Mouse (Mus musculus) intestine, embryonic 16.5 days (tissue): ENCODE data around the gene Zfp273. TPM values are rescaled to one million over a fixed set of nuclear protein-coding genes. Genes with fewer than 3 reads are reported as not detected.
A peak's percentile ranks its signal among the peaks of the same experiment; 100 is the strongest.
"Not testable (repeated sequence)": the region's sequence is repeated elsewhere in the genome, so short reads cannot be mapped to it uniquely, and the experiment has no call there.

Experiments
- ATAC-seq: fragments of 200-750 bp; cut with Nextera tagmentation; 2 replicates; pipeline ENCODE4 v1.8.0; 2017; ENCODE audit warnings: moderate TSS enrichment, moderate library complexity
- H3K27ac ChIP-seq: fragments of 300-500 bp; sonication (generic); 2 replicates; pipeline ENCODE4 v1.5.1; 2014; ENCODE audit warnings: mild to moderate bottlenecking, low read length
- H3K27me3 ChIP-seq: fragments of 300-500 bp; sonication (generic); replicated peaks from 2 replicates; pipeline ENCODE4 v1.6.1; 2014; ENCODE audit warnings: low read length, control low read depth, mixed read lengths; ENCODE audit not compliant: control insufficient read depth, insufficient read depth
- H3K36me3 ChIP-seq: fragments of 300-500 bp; sonication (generic); 2 replicates; pipeline ENCODE4 v1.6.1; 2014; ENCODE audit warnings: low read length, control low read depth; ENCODE audit not compliant: control insufficient read depth, insufficient read depth
- H3K4me1 ChIP-seq: fragments of 300-500 bp; sonication (generic); 2 replicates; pipeline ENCODE4 v1.6.1; 2014; ENCODE audit warnings: low read length, control low read depth, mixed read lengths; ENCODE audit not compliant: control insufficient read depth, insufficient read depth
- H3K4me2 ChIP-seq: fragments of 300-500 bp; sonication (generic); 2 replicates; pipeline ENCODE4 v1.6.1; 2014; ENCODE audit warnings: low read depth, low read length, control low read depth
- H3K4me3 ChIP-seq: fragments of 300-500 bp; sonication (generic); 2 replicates; pipeline ENCODE4 v1.5.1; 2014; ENCODE audit warnings: mild to moderate bottlenecking, low read length
- H3K9ac ChIP-seq: fragments of 300-500 bp; sonication (generic); 2 replicates; pipeline ENCODE4 v1.6.1; 2014; ENCODE audit warnings: low read depth, low read length
- H3K9me3 ChIP-seq: fragments of 300-500 bp; sonication (generic); 2 replicates; pipeline ENCODE4 v1.6.1; 2016; ENCODE audit warnings: low read length, control low read depth; ENCODE audit not compliant: control insufficient read depth
- WGBS: fragments of 180-500 bp; shearing (Covaris S2); extraction: QIAGEN DNeasy Blood & Tissue Kit; methylation state at CpG from one replicate; pipeline ENCODE4 v1.1.7; 2014; 5-methylcytosine and 5-hydroxymethylcytosine counted together
- polyA plus RNA-seq: library from polyadenylated mRNA; unstranded; fragments of >200 nt; fragmentation: Nextera tagmentation; extraction: Ambion mirVana; gene quantifications from 2 replicates; pipeline ENCODE4 v1.2.1, GENCODE M21; 2015

Zfp273 gene
- 4.8 and 5.7 TPM in 2 replicates for polyA plus RNA-seq

- peak within 1 kb of the TSS; percentile 64 for H3K4me3 ChIP-seq
- H3K27me3 ChIP-seq, result no peaks in the 10 kb centered on the region
- peak within 1 kb of the TSS; percentile 71 for H3K9ac ChIP-seq
- H3K9me3 ChIP-seq, result no peaks in the 10 kb centered on the region
- peak within 1 kb of the TSS; percentile 82 for H3K27ac ChIP-seq
- H3K4me2 ChIP-seq, result peak within 1 kb of the TSS; percentile 89
- WGBS, result 3% methylated on average over 31 of the region's 31 CpGs
- no peaks in the 10 kb centered on the region for H3K4me1 ChIP-seq
- ATAC-seq, result peak; percentile 99
- H3K36me3 ChIP-seq, result no peaks in the 10 kb centered on the region
Observed at GRCm38 (mm10) chr13:67813710-67814660, at the start of gene Zfp273. TSS of gene Zfp273 (plus strand) at chr13:67813740.

DNA sequence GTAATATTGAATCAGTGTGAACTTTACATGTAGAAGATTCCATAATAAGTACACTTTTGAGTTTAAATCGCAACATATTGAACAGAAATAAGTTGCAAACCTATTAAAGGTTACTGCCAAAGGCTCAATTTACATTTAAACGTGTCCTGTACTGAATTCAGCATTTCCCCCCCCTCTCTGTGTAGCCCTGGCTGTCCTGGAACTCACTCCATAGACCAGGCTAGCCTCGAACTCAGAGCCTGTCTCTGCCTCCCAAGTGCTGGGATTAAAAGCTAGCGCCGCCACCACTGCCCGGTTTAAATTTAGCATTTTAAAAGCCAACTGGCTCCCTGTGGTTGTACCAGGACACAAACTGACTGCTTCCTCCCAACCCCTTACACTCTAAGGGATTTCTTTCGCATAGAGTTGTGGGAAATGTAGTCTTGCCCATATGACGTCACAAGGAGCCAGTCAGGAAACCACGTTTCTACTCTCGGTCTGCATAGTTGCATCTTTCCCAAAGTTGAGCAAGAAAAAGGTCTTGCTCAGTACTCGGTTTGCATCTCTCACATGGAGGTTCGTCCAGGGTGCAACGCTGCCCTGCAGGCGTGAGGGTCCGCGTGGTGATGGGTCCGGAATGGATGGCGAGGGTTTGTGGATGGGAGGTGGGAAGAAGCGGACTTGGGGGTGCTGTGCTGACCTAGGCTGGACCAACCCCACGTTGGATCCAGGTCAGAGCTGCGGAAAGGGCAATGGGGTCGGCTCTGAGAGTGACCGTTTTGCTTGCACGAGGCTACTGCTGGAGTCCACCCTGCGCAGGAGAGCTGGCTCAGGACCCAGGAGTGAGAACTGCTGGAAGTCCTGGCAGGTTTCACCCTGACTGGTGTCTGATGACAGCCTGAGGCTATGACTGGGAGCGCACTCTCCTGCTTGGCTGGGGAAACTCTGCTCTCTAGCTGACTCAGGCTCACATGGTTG lies 34.0 kb upstream of the Zfp273 start, which contains the start of gene Zfp493:
Zfp493 (plus strand) TSS at position 429 of the 957 bp plus-strand sequence.
- Histone ChIP-seq H3K9ac (peak within 1 kb of the TSS; percentile 75), H3K36me3 (no peaks in the 10 kb centered on the region), H3K27ac (no peak within 1 kb of the TSS), H3K4me2 (peak within 1 kb of the TSS; percentile 82), H3K4me3 (peak within 1 kb of the TSS; percentile 65), H3K4me1 (peaks cover 3% of the 10 kb centered on the region; the same call in 1 of the 2 replicates), H3K9me3 (no peaks in the 10 kb centered on the region), H3K27me3 (no peaks in the 10 kb centered on the region)
- 6% methylated on average over 26 of the region's 26 CpGs for WGBS
- ATAC-seq, result peak; percentile 99

- Histone ChIP-seq H3K27me3 (no peaks in the 10 kb centered on the region), H3K4me1 (no peaks in the 10 kb centered on the region), H3K9me3 (no peaks in the 10 kb centered on the region; the same call in 1 of the 2 replicates), H3K4me2 (no peak overlapping the region), H3K27ac (no peak overlapping the region), H3K9ac (no peak overlapping the region), H3K36me3 (no peaks in the 10 kb centered on the region), H3K4me3 (no peak overlapping the region)
- 92% methylated on average over 10 of the region's 10 CpGs for WGBS
- ATAC-seq, result no peak
Observed at GRCm38 (mm10) chr13:67791921-67792455, 21.6 kb upstream of the Zfp273 start.

GRCm38 (mm10) chr13:67798618-67799017 lies 14.9 kb upstream of the Zfp273 start:
- H3K4me2 ChIP-seq, result no peak overlapping the region
- no peaks in the 10 kb centered on the region for H3K27me3 ChIP-seq
- H3K36me3 ChIP-seq, result no peaks in the 10 kb centered on the region
- ATAC-seq, result no peak
- no peak overlapping the region for H3K27ac ChIP-seq
- no peaks in the 10 kb centered on the region for H3K4me1 ChIP-seq
- 90% methylated on average over 3 of the region's 3 CpGs for WGBS
- no peaks in the 10 kb centered on the region for H3K9me3 ChIP-seq
- H3K4me3 ChIP-seq, result no peak overlapping the region
- no peak overlapping the region for H3K9ac ChIP-seq

DNA sequence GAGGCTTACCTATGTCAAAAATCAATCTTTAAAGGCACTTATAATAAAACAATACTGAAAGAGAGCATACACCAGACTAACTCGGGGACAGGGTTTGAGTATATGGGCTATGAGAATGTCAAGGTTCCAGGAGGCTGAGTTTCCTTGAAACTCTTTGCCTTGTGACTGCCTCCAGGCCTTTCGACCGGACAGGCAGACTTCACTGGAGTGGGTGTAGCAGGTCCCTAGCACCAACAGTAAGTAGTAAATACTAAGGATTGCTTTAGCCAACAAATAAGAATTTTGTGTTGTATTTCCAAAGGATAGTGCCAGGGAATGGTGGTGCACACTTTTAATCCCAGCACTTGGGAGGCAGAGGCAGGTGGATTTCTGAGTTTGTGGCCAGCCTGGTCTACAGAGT lies 14.4 kb upstream of the Zfp273 start:
- H3K27me3 ChIP-seq, H3K4me3 ChIP-seq, H3K4me2 ChIP-seq, H3K9me3 ChIP-seq, H3K27ac ChIP-seq, H3K9ac ChIP-seq, H3K4me1 ChIP-seq, ATAC-seq, H3K36me3 ChIP-seq: not testable (repeated sequence)
- WGBS, result 84% methylated on average over 3 of the region's 3 CpGs

DNA sequence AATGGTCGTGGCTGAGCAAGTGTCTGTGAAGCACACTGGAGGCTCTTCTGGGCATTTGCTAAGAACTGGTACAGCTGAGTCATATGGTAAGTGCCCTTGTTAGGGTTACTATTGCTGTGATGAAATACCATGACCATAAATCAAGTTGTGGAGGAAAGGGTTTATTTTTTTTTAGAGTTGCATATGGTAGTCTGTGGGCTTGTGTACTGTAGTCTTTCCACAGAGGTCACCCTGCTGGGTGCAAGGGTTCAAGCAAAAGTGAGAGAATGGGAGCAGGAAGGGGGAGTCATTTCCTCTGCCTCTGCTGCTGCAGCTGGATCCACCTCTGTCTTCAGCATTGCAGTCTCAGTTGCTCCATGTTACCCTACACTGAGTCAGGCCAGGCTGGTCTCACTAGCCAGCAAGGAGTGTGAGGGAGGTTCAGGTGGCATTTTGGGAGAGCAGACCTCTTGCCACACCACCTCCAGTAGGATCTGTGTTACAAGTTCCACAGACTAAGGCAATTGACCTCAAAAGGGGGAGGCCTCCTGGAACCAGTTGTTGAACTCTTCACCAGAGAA lies 1.8 kb upstream of the Zfp273 start:
- Histone ChIP-seq H3K9ac (no peak overlapping the region), H3K27me3 (no peaks in the 10 kb centered on the region), H3K4me2 (no peak overlapping the region), H3K9me3 (no peaks in the 10 kb centered on the region), H3K4me3 (no peak overlapping the region), H3K4me1 (no peaks in the 10 kb centered on the region), H3K36me3 (no peaks in the 10 kb centered on the region), H3K27ac (no peak overlapping the region)
- 51% methylated on average over 1 of the region's 1 CpGs for WGBS
- ATAC-seq, result no peak

GRCm38 (mm10) chr13:67812961-67813709 lies 405 bp upstream of the Zfp273 start:
- Histone ChIP-seq H3K4me3 (peak overlapping the region; percentile 64), H3K9me3 (no peaks in the 10 kb centered on the region), H3K36me3 (no peaks in the 10 kb centered on the region), H3K4me1 (no peaks in the 10 kb centered on the region), H3K9ac (no peak overlapping the region; the same call in 1 of the 2 replicates), H3K27ac (no peak overlapping the region), H3K27me3 (no peaks in the 10 kb centered on the region), H3K4me2 (0 out of 2 replicates have a peak overlapping the region, but pooled peaks have one; percentile 89)
- WGBS, result 82% methylated on average over 8 of the region's 8 CpGs
- no peak; the same call in 1 of the 2 replicates for ATAC-seq

- Histone ChIP-seq H3K27ac (no peak overlapping the region), H3K4me1 (no peaks in the 10 kb centered on the region), H3K27me3 (no peaks in the 10 kb centered on the region), H3K4me2 (no peak overlapping the region), H3K4me3 (no peak overlapping the region), H3K9me3 (no peaks in the 10 kb centered on the region), H3K9ac (no peak overlapping the region), H3K36me3 (no peaks in the 10 kb centered on the region; the same call in 1 of the 2 replicates)
- 80% methylated on average over 1 of the region's 1 CpGs for WGBS
- ATAC-seq, result no peak
Observed at GRCm38 (mm10) chr13:67818636-67819035, 5.1 kb downstream of the Zfp273 start.
